Mouse (Mus musculus) mouse embryonic stem cell (cell line): ENCODE measurements around the gene Stx1a.

Experiments used
- in situ Hi-C, 2 experiments: fragments of 300-500 bp; cut with MboI; formaldehyde crosslinking; loops; 1 replicate in 1 of 2; 3 replicates in 1 of 2; pipeline ENCODE4 v1.14.3; 2019 to 2020; ENCODE audit warnings: low sequenced_read_pairs in 2 of 2, low pct_unique_long_range_greater_than_20kb in 1 of 2, mixed read lengths in 1 of 2; ENCODE audit not compliant: unreplicated experiment in 1 of 2

Stx1a gene

GRCm38 (mm10) chr5:135002151-135002550, 21.1 kb upstream of the Stx1a start:
- in situ Hi-C loops = no loop called here

- in situ Hi-C loops = no loop called here
Observed at GRCm38 (mm10) chr5:135007802-135008571, 15.3 kb upstream of the Stx1a start.

GRCm38 (mm10) chr5:135008671-135009589, 14.4 kb upstream of the Stx1a start, which contains the start of gene Abhd11:
Gene Abhd11, plus strand, starts transcription at chr5:135009152.
- in situ Hi-C loops = no loop called here

GRCm38 (mm10) chr5:135009590-135010319, 13.5 kb upstream of the Stx1a start:
- in situ Hi-C loops = no loop called here

- in situ Hi-C loops = no loop called here
Observed at GRCm38 (mm10) chr5:135010320-135010709, 13.0 kb upstream of the Stx1a start.

GRCm38 (mm10) chr5:135010841-135011743, 12.2 kb upstream of the Stx1a start:
- in situ Hi-C loops = no loop called here

- in situ Hi-C loops = no loop called here
Observed at GRCm38 (mm10) chr5:135011809-135012613, 11.3 kb upstream of the Stx1a start.

GRCm38 (mm10) chr5:135012671-135013441, 10.4 kb upstream of the Stx1a start:
- in situ Hi-C loops = no loop called here

GRCm38 (mm10) chr5:135015497-135015896, 7.8 kb upstream of the Stx1a start:
- in situ Hi-C loops = no loop called here

GRCm38 (mm10) chr5:135016224-135016759, 7.0 kb upstream of the Stx1a start:
- in situ Hi-C loops = no loop called here

GRCm38 (mm10) chr5:135021814-135022213, 1.5 kb upstream of the Stx1a start:
- in situ Hi-C loops = no loop called here

GRCm38 (mm10) chr5:135024665-135025224, 1.5 kb downstream of the Stx1a start:
- in situ Hi-C loops = no loop called here

- in situ Hi-C loops = no loop called here
Observed at GRCm38 (mm10) chr5:135025899-135026298, 2.6 kb downstream of the Stx1a start.

GRCm38 (mm10) chr5:135029007-135029854, 5.9 kb downstream of the Stx1a start:
- in situ Hi-C loops = no loop called here

GRCm38 (mm10) chr5:135032581-135032980, 9.3 kb downstream of the Stx1a start:
- in situ Hi-C loops = no loop called here
